Mouse (Mus musculus) lung, postnatal 0 days (tissue): ENCODE measurements at regions not wholly inside any gene's neighbourhood (a gene's known extent, or its start where the extent isn't known, plus 50 kb on each side); places are given as distances from the start of the nearest gene placed in this dataset.

ENCODE experiments used
- ATAC-seq: fragments of 200-750 bp; cut with Nextera tagmentation; 2 replicates; pipeline ENCODE4 v1.8.0; 2017; ENCODE audit warnings: moderate library complexity
- DNase-seq: peaks from one replicate; pipeline ENCODE4 v3.0.0-alpha.2; 2016; ENCODE audit warnings: low spot score
- H3K27ac ChIP-seq: fragments of 300-500 bp; sonication (generic); 2 replicates; pipeline ENCODE4 v1.5.1; 2014; ENCODE audit warnings: antibody characterized with exemption, mild to moderate bottlenecking, low read length, mixed read lengths
- H3K27me3 ChIP-seq: fragments of 300-500 bp; sonication (generic); replicated peaks from 2 replicates; pipeline ENCODE4 v1.6.1; 2014; ENCODE audit warnings: low read length, mixed read lengths; ENCODE audit not compliant: insufficient read depth
- H3K36me3 ChIP-seq: fragments of 300-500 bp; sonication (generic); 2 replicates; pipeline ENCODE4 v1.6.1; 2014; ENCODE audit warnings: low read length, mixed read lengths; ENCODE audit not compliant: insufficient read depth
- H3K4me1 ChIP-seq: fragments of 300-500 bp; sonication (generic); 2 replicates; pipeline ENCODE4 v1.6.1; 2014; ENCODE audit warnings: antibody characterized with exemption, low read depth, low read length, mixed read lengths; ENCODE audit not compliant: insufficient read depth
- H3K4me2 ChIP-seq: fragments of 300-500 bp; sonication (generic); replicated peaks from 2 replicates; pipeline ENCODE4 v1.6.1; 2014; ENCODE audit warnings: low read depth, mild to moderate bottlenecking, low read length, moderate library complexity, mixed read lengths
- H3K4me3 ChIP-seq: fragments of 300-500 bp; sonication (generic); 2 replicates; pipeline ENCODE4 v1.5.1; 2014; ENCODE audit warnings: low read depth, low read length
- H3K9ac ChIP-seq: fragments of 300-500 bp; sonication (generic); replicated peaks from 2 replicates; pipeline ENCODE4 v1.6.1; 2014; ENCODE audit warnings: low read depth, mild to moderate bottlenecking
- H3K9me3 ChIP-seq: fragments of 300-500 bp; sonication (generic); 2 replicates; pipeline ENCODE4 v1.6.1; 2016; ENCODE audit warnings: low read length, mixed read lengths
- CTCF ChIP-seq: IDR thresholded peaks from 2 replicates; pipeline ENCODE4 v1.5.1; 2016; ENCODE audit warnings: antibody characterized with exemption, mild to moderate bottlenecking
- EP300 ChIP-seq: IDR thresholded peaks from 2 replicates; pipeline ENCODE4 v1.6.1; 2016; ENCODE audit warnings: antibody characterized with exemption, mild to moderate bottlenecking, control low read depth
- WGBS: fragments of 180-500 bp; shearing (Covaris S2); extraction: QIAGEN DNeasy Blood & Tissue Kit; methylation state at CpG from one replicate; pipeline ENCODE4 v1.1.7; 2014; 5-methylcytosine and 5-hydroxymethylcytosine counted together

GRCm38 (mm10) chr16:25140164-25140563 is 146.5 kb upstream of the Tprg start:
- DNase-seq (peak; percentile 49), ATAC-seq (peak; percentile 32; the same call in 1 of the 2 replicates)

GRCm38 (mm10) chr16:25147486-25147885 is 139.1 kb upstream of the Tprg start:
- no peak for DNase-seq

More at GRCm38 (mm10) chr16:25140164-25140563, 146.5 kb upstream of the Tprg start:
- no peaks in the 10 kb centered on the region for H3K36me3 ChIP-seq
- 9% methylated on average over 4 of the region's 4 CpGs for WGBS
- no peak overlapping the region for H3K4me2 ChIP-seq
- H3K4me1 ChIP-seq: no peaks in the 10 kb centered on the region
- H3K9ac ChIP-seq: no peak overlapping the region
- no peaks in the 10 kb centered on the region for H3K27me3 ChIP-seq
- TF ChIP-seq CTCF (no peak), EP300 (no peak)
- H3K27ac ChIP-seq: no peak overlapping the region
- no peak overlapping the region for H3K4me3 ChIP-seq
- H3K9me3 ChIP-seq: no peaks in the 10 kb centered on the region

GRCm38 (mm10) chr16:25149186-25149585 is 137.4 kb upstream of the Tprg start:
- no peaks in the 10 kb centered on the region for H3K36me3 ChIP-seq
- ATAC-seq (no peak), DNase-seq (no peak)
- H3K4me1 ChIP-seq: no peaks in the 10 kb centered on the region
- H3K27ac ChIP-seq: no peak overlapping the region
- TF ChIP-seq EP300 (no peak), CTCF (no peak)
- H3K4me3 ChIP-seq: no peak overlapping the region
- no peak overlapping the region for H3K9ac ChIP-seq
- no peak overlapping the region for H3K4me2 ChIP-seq
- WGBS: 84% methylated on average over 1 of the region's 1 CpGs
- no peaks in the 10 kb centered on the region for H3K27me3 ChIP-seq
- no peaks in the 10 kb centered on the region for H3K9me3 ChIP-seq

More at GRCm38 (mm10) chr16:25147486-25147885, 139.1 kb upstream of the Tprg start:
- H3K4me2 ChIP-seq: no peak overlapping the region
- H3K4me3 ChIP-seq: no peak overlapping the region
- TF ChIP-seq EP300: no peak
- no peak for TF ChIP-seq CTCF
- no peak for ATAC-seq
- no peaks in the 10 kb centered on the region for H3K36me3 ChIP-seq
- no peaks in the 10 kb centered on the region for H3K9me3 ChIP-seq
- no peak overlapping the region for H3K27ac ChIP-seq
- H3K27me3 ChIP-seq: no peaks in the 10 kb centered on the region
- H3K4me1 ChIP-seq: no peaks in the 10 kb centered on the region
- WGBS: 49% methylated on average over 4 of the region's 4 CpGs
- no peak overlapping the region for H3K9ac ChIP-seq

- H3K27me3 ChIP-seq: no peaks in the 10 kb centered on the region
- H3K9ac ChIP-seq: no peak overlapping the region
- TF ChIP-seq EP300 (0 out of 2 replicates have a peak, but pooled peaks have one; percentile 26), CTCF (no peak)
- no peak overlapping the region for H3K4me3 ChIP-seq
- no peak overlapping the region for H3K4me2 ChIP-seq
- H3K27ac ChIP-seq: no peak overlapping the region
- H3K9me3 ChIP-seq: no peaks in the 10 kb centered on the region
- H3K36me3 ChIP-seq: no peaks in the 10 kb centered on the region
- ATAC-seq: peak; percentile 32; the same call in 1 of the 2 replicates
- no peaks in the 10 kb centered on the region for H3K4me1 ChIP-seq
- DNase-seq: peak; percentile 59
Observed at GRCm38 (mm10) chr16:25176870-25177269, 109.7 kb upstream of the Tprg start.

- WGBS: 51% methylated on average over 2 of the region's 2 CpGs
- no peak for TF ChIP-seq CTCF
- no peak for TF ChIP-seq EP300
Observed at GRCm38 (mm10) chr16:25178055-25178454, 108.6 kb upstream of the Tprg start.

GRCm38 (mm10) chr16:25181939-25182338 is 104.7 kb upstream of the Tprg start:
- WGBS: 83% methylated on average over 6 of the region's 6 CpGs
- no peak for TF ChIP-seq CTCF
- no peak for TF ChIP-seq EP300
- no peak overlapping the region for H3K4me2 ChIP-seq
- H3K9ac ChIP-seq: no peak overlapping the region
- H3K27ac ChIP-seq: no peak overlapping the region
- H3K4me1 ChIP-seq: no peaks in the 10 kb centered on the region
- DNase-seq: no peak
- no peak overlapping the region for H3K4me3 ChIP-seq
- no peaks in the 10 kb centered on the region for H3K27me3 ChIP-seq
- ATAC-seq: no peak
- no peaks in the 10 kb centered on the region for H3K36me3 ChIP-seq
- no peaks in the 10 kb centered on the region for H3K9me3 ChIP-seq

More at GRCm38 (mm10) chr16:25178055-25178454, 108.6 kb upstream of the Tprg start:
- H3K27ac ChIP-seq: no peak overlapping the region
- H3K9ac ChIP-seq: no peak overlapping the region
- no peaks in the 10 kb centered on the region for H3K27me3 ChIP-seq
- no peaks in the 10 kb centered on the region for H3K9me3 ChIP-seq
- no peaks in the 10 kb centered on the region for H3K36me3 ChIP-seq
- H3K4me2 ChIP-seq: no peak overlapping the region
- DNase-seq (no peak), ATAC-seq (no peak)
- H3K4me1 ChIP-seq: no peaks in the 10 kb centered on the region
- no peak overlapping the region for H3K4me3 ChIP-seq

GRCm38 (mm10) chr16:25197079-25197478 is 89.5 kb upstream of the Tprg start:
- H3K4me1 ChIP-seq: no peaks in the 10 kb centered on the region
- no peaks in the 10 kb centered on the region for H3K36me3 ChIP-seq
- no peaks in the 10 kb centered on the region for H3K9me3 ChIP-seq
- no peak overlapping the region for H3K9ac ChIP-seq
- H3K27me3 ChIP-seq: no peaks in the 10 kb centered on the region
- H3K4me2 ChIP-seq: no peak overlapping the region
- DNase-seq (no peak), ATAC-seq (no peak)
- WGBS: 89% methylated on average over 5 of the region's 5 CpGs
- no peak for TF ChIP-seq CTCF
- TF ChIP-seq EP300: no peak
- no peak overlapping the region for H3K27ac ChIP-seq
- no peak overlapping the region for H3K4me3 ChIP-seq
